Mouse (Mus musculus): ENCODE data around the gene Samhd1.

DNA sequence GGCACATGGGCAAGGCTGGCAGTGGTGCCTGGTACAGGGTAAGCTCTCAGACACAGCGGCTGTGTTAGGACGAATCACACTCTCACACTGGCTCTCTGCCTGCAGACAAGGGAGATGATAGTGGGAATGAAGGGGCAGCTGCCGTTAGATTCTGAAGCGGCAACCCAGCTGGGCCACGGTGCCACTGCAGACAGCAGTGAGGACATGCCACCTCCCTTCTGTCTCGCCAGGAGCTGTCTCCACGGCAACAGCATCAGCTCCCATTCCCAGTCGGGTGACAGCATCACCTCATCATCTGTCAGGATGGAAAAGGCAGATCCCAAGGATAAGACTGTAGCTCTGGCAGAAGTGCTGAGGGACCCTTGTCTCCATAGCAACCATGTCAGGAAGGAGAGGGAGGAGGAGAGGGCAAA, 85.2 kb downstream of the Samhd1 start:
- TF ChIP-seq EP300 (IDR thresholded peaks at IDR 0.05) (no peak), CTCF (IDR thresholded peaks at IDR 0.05) (no peak)

All from lung, postnatal 0 days (tissue).